In the genomic region with DNA sequence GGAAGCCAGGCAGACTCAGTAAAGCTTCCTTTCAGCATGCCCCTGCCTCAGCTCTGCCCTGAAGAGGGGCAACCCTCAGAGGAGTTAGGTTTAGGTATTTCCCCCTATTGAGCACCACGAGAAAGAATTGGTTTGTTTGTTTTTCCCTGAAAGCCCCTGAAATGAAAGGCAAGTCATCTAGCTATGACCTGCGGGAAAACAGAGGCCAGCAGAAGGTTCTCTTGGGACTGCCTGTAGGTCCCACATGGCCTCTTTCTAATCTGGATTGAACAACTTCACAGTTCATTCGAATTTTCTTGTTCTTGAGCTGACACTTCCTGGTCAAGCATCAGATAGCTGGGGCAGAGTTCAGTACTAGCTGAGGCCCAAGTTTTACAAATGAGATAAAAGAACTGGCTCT, we compare ENCODE assay signal across 19 mouse cellular contexts. TPM values are rescaled to one million over a fixed set of nuclear protein-coding genes. Genes with fewer than 3 reads are reported as not detected.
DNase-seq lines count a peak whose midpoint lies in the region; ATAC-seq and TF ChIP-seq lines count a peak whose summit lies in the region.
"Had no signal": no experiment of that assay in that cellular context is flagged by ENCODE, and none has a peak within 500 bp of the region (broad histone marks: within the 10 kb centered on the region; RNA-seq: fewer than 3 reads in every experiment).

No protein-coding gene starts in this region.

- 19% methylated on average over 3 of the region's 3 CpGs for WGBS in heart, embryonic 10.5 days
- WGBS in heart, adult 2 months: 40% methylated on average over 3 of the region's 3 CpGs
- WGBS in hindbrain, embryonic 10.5 days: 22% methylated on average over 3 of the region's 3 CpGs
- WGBS in hindbrain, embryonic 11.5 days: 14% methylated on average over 3 of the region's 3 CpGs
- 20% methylated on average over 3 of the region's 3 CpGs for WGBS in stomach, embryonic 14.5 days
- 28% methylated on average over 3 of the region's 3 CpGs for WGBS in midbrain, postnatal 0 days

- ATAC-seq in hindbrain, embryonic 11.5 days (ENCODE audit: low FRiP score): no peak
- no peak for ATAC-seq in stomach, embryonic 14.5 days (ENCODE audit: insufficient number of reproducible peaks, insufficient read depth, low FRiP score, low read depth)
- no peak for ATAC-seq in midbrain, postnatal 0 days (ENCODE audit: low FRiP score)
- ATAC-seq: forebrain, embryonic 13.5 days had no signal

- H3K9me3 ChIP-seq in heart, embryonic 10.5 days: no peaks in the 10 kb centered on the region
- H3K9me3 ChIP-seq in hindbrain, embryonic 10.5 days: no peaks in the 10 kb centered on the region
- no peaks in the 10 kb centered on the region for H3K9me3 ChIP-seq in hindbrain, embryonic 11.5 days (ENCODE audit: control insufficient read depth, low read length)
- H3K9me3 ChIP-seq in stomach, embryonic 14.5 days (ENCODE audit: control insufficient read depth, low read depth, low read length): no peaks in the 10 kb centered on the region
- no peaks in the 10 kb centered on the region for H3K9me3 ChIP-seq in midbrain, postnatal 0 days (ENCODE audit: low read length)
- H3K9me3 ChIP-seq: forebrain, embryonic 13.5 days; limb, embryonic 15.5 days had no signal

- H3K4me3 ChIP-seq in heart, embryonic 10.5 days: no peak overlapping the region
- no peak overlapping the region for H3K4me3 ChIP-seq in heart, adult 2 months
- no peak overlapping the region for H3K4me3 ChIP-seq in hindbrain, embryonic 10.5 days
- no peak overlapping the region for H3K4me3 ChIP-seq in hindbrain, embryonic 11.5 days (ENCODE audit: low read depth, low read length)
- no peak overlapping the region for H3K4me3 ChIP-seq in stomach, embryonic 14.5 days (ENCODE audit: low read depth, low read length)
- H3K4me3 ChIP-seq in midbrain, postnatal 0 days (ENCODE audit: low read depth, low read length): no peak overlapping the region
- H3K4me3 ChIP-seq: forebrain, embryonic 13.5 days; limb, embryonic 15.5 days had no signal

- DNase-seq in heart, embryonic 10.5 days (ENCODE audit: low spot score): no peak
- no peak for DNase-seq in heart, adult 2 months
- no peak for DNase-seq in hindbrain, embryonic 10.5 days (ENCODE audit: low spot score)
- no peak for DNase-seq in hindbrain, embryonic 11.5 days (ENCODE audit: low spot score)
- peak; percentile 3 for DNase-seq in adipocyte (ENCODE audit: low spot score)
- no peak for DNase-seq in midbrain, postnatal 0 days (ENCODE audit: low spot score)
- DNase-seq in spleen, postnatal 14 days (ENCODE audit: low spot score in 2 of 2): no peak
- DNase-seq: adrenal gland, adult 2 months; cerebellum, postnatal 10 days; embryo, embryonic 11 days; gastrocnemius, postnatal 36 days; kidney, adult 8-10 months; kidney, postnatal 36 days; midbrain, embryonic 14.5 days; thymus, postnatal 14 days had no signal

- no peak overlapping the region for H3K9ac ChIP-seq in heart, adult 2 months (ENCODE audit: low read depth, low read length)
- no peak overlapping the region for H3K9ac ChIP-seq in hindbrain, embryonic 11.5 days (ENCODE audit: low read depth, low read length)
- H3K9ac ChIP-seq in stomach, embryonic 14.5 days (replicated peaks; ENCODE audit: low read depth, low read length): no peak overlapping the region
- no peak overlapping the region for H3K9ac ChIP-seq in midbrain, postnatal 0 days (replicated peaks; ENCODE audit: low read length, poor library complexity, severe bottlenecking)
- H3K9ac ChIP-seq: forebrain, embryonic 13.5 days; hindbrain, embryonic 14.5 days; limb, embryonic 15.5 days had no signal

- intact Hi-C loops in heart, adult 2 months (cut with DNase I): no loop called here

- TF ChIP-seq CTCF in heart, adult 2 months (IDR thresholded peaks at IDR 0.05): no peak
- no peak for TF ChIP-seq CTCF in midbrain, postnatal 0 days (IDR thresholded peaks at IDR 0.05)

- H3K79me2 ChIP-seq in heart, adult 2 months (replicated peaks; ENCODE audit: control insufficient read depth, insufficient read depth, low read length): no peaks in the 10 kb centered on the region

- H3K27ac ChIP-seq in heart, embryonic 10.5 days: peak overlapping the region; percentile 93
- no peak overlapping the region for H3K27ac ChIP-seq in heart, adult 2 months
- peak overlapping the region; percentile 64 for H3K27ac ChIP-seq in hindbrain, embryonic 10.5 days
- H3K27ac ChIP-seq in hindbrain, embryonic 11.5 days (ENCODE audit: low read depth, low read length): no peak overlapping the region
- H3K27ac ChIP-seq in stomach, embryonic 14.5 days (ENCODE audit: low read length): peak overlapping the region; percentile 99
- H3K27ac ChIP-seq in midbrain, postnatal 0 days (ENCODE audit: low read depth, low read length): no peak overlapping the region
- H3K27ac ChIP-seq: forebrain, embryonic 13.5 days; hindbrain, embryonic 14.5 days; limb, embryonic 15.5 days had no signal

- no peak overlapping the region for H3K4me2 ChIP-seq in hindbrain, embryonic 11.5 days (replicated peaks; ENCODE audit: low read depth, low read length)
- H3K4me2 ChIP-seq in stomach, embryonic 14.5 days (replicated peaks; ENCODE audit: low read depth, low read length): no peak overlapping the region
- no peak overlapping the region for H3K4me2 ChIP-seq in midbrain, postnatal 0 days (ENCODE audit: low read depth, low read length, poor library complexity, severe bottlenecking)
- H3K4me2 ChIP-seq: forebrain, embryonic 13.5 days; hindbrain, embryonic 14.5 days; limb, embryonic 15.5 days had no signal

- TF ChIP-seq POLR2A in heart, adult 2 months (IDR thresholded peaks at IDR 0.05; ENCODE audit: insufficient read depth, low read depth, low read length): no peak

- H3K27me3 ChIP-seq in heart, embryonic 10.5 days (ENCODE audit: insufficient read depth, poor library complexity, severe bottlenecking): no peaks in the 10 kb centered on the region
- no peaks in the 10 kb centered on the region for H3K27me3 ChIP-seq in heart, adult 2 months (ENCODE audit: control insufficient read depth, insufficient read depth, low read length)
- H3K27me3 ChIP-seq in hindbrain, embryonic 10.5 days (ENCODE audit: insufficient read depth, poor library complexity, severe bottlenecking): no peaks in the 10 kb centered on the region
- H3K27me3 ChIP-seq in hindbrain, embryonic 11.5 days (ENCODE audit: control insufficient read depth, insufficient read depth, low read length): no peaks in the 10 kb centered on the region
- H3K27me3 ChIP-seq in stomach, embryonic 14.5 days (ENCODE audit: control insufficient read depth, insufficient read depth, low read length): no peaks in the 10 kb centered on the region
- no peaks in the 10 kb centered on the region for H3K27me3 ChIP-seq in midbrain, postnatal 0 days (ENCODE audit: insufficient read depth, low read length)
- H3K27me3 ChIP-seq: forebrain, embryonic 13.5 days; limb, embryonic 15.5 days had no signal

- no peaks in the 10 kb centered on the region for H3K36me3 ChIP-seq in heart, embryonic 10.5 days
- H3K36me3 ChIP-seq in heart, adult 2 months (ENCODE audit: control insufficient read depth, insufficient read depth, low read length): no peaks in the 10 kb centered on the region
- peaks cover 30% of the 10 kb centered on the region for H3K36me3 ChIP-seq in hindbrain, embryonic 10.5 days
- H3K36me3 ChIP-seq in hindbrain, embryonic 11.5 days (ENCODE audit: control insufficient read depth, insufficient read depth, low read length): no peaks in the 10 kb centered on the region
- no peaks in the 10 kb centered on the region; the same call in 1 of the 2 replicates for H3K36me3 ChIP-seq in stomach, embryonic 14.5 days (ENCODE audit: control insufficient read depth, insufficient read depth, low read length)
- H3K36me3 ChIP-seq in midbrain, postnatal 0 days (ENCODE audit: insufficient read depth, low read length): peaks cover 22% of the 10 kb centered on the region; the same call in 1 of the 2 replicates
- H3K36me3 ChIP-seq: limb, embryonic 15.5 days had no signal

- TF ChIP-seq EP300 in heart, adult 2 months (IDR thresholded peaks at IDR 0.05; ENCODE audit: insufficient read depth, low read depth, low read length): no peak

- H3K4me1 ChIP-seq in heart, embryonic 10.5 days: peaks cover 61% of the 10 kb centered on the region
- H3K4me1 ChIP-seq in heart, adult 2 months (ENCODE audit: control insufficient read depth, insufficient read depth, low read length): peaks cover 4% of the 10 kb centered on the region
- H3K4me1 ChIP-seq in hindbrain, embryonic 10.5 days (replicated peaks): peaks cover 39% of the 10 kb centered on the region
- no peaks in the 10 kb centered on the region for H3K4me1 ChIP-seq in hindbrain, embryonic 11.5 days (replicated peaks; ENCODE audit: control insufficient read depth, insufficient read depth, low read length)
- peaks cover 33% of the 10 kb centered on the region for H3K4me1 ChIP-seq in stomach, embryonic 14.5 days (ENCODE audit: control insufficient read depth, insufficient read depth, low read length)
- no peaks in the 10 kb centered on the region for H3K4me1 ChIP-seq in midbrain, postnatal 0 days (ENCODE audit: insufficient read depth, low read length)
- H3K4me1 ChIP-seq: forebrain, embryonic 13.5 days had no signal

RNA-seq across cellular contexts. Expression of a gene that starts 23.5 kb away (rescaled TPM):
- 0.07 and 0.18 TPM in 2 replicates for polyA plus RNA-seq in heart, embryonic 10.5 days (2016; fragmentation: Nextera tagmentation; extraction: Ambion mirVana)
- total RNA-seq in heart, adult 2 months (2021): not detected
- polyA plus RNA-seq in heart, adult 2 months (2012; rRNA removed): not detected in 2 replicates
- polyA plus RNA-seq in hindbrain, embryonic 10.5 days (2016; fragmentation: Nextera tagmentation; extraction: Ambion mirVana): 0.40 and 0.80 TPM in 2 replicates
- polyA plus RNA-seq in hindbrain, embryonic 11.5 days (2014; fragmentation: Nextera tagmentation; extraction: Ambion mirVana): 0.68 and 1.0 TPM in 2 replicates
- polyA plus RNA-seq in stomach, embryonic 14.5 days (2014; fragmentation: Nextera tagmentation; extraction: Ambion mirVana): 0.18 and 0.35 TPM in 2 replicates
- 11.8 and 12.2 TPM in 2 replicates for total RNA-seq in midbrain, postnatal 0 days (2014; rRNA removed)
- 18.9 and 20.8 TPM in 2 replicates for polyA plus RNA-seq in midbrain, postnatal 0 days (2015; fragmentation: Nextera tagmentation; extraction: Ambion mirVana)
- total RNA-seq: adrenal gland, adult 2 months; gastrocnemius, postnatal 36 days had no signal
- polyA plus RNA-seq: adrenal gland, adult 2 months had no signal

RNA-seq across cellular contexts. Expression of a gene that starts 45.5 kb away (rescaled TPM):
- polyA plus RNA-seq in heart, embryonic 10.5 days (2016; fragmentation: Nextera tagmentation; extraction: Ambion mirVana): 7.8 and 15.7 TPM in 2 replicates
- total RNA-seq in heart, adult 2 months (2021): under 1 TPM; 0.11 to 0.18 TPM
- polyA plus RNA-seq in heart, adult 2 months (2012; rRNA removed): 0.18 and 0.20 TPM in 2 replicates
- polyA plus RNA-seq in hindbrain, embryonic 10.5 days (2016; fragmentation: Nextera tagmentation; extraction: Ambion mirVana): 0.65 and 0.66 TPM in 2 replicates
- polyA plus RNA-seq in hindbrain, embryonic 11.5 days (2014; fragmentation: Nextera tagmentation; extraction: Ambion mirVana): 0.96 and 1.6 TPM in 2 replicates
- polyA plus RNA-seq in stomach, embryonic 14.5 days (2014; fragmentation: Nextera tagmentation; extraction: Ambion mirVana): 4.0 and 5.1 TPM in 2 replicates
- total RNA-seq in midbrain, postnatal 0 days (2014; rRNA removed): 0.27 and 0.33 TPM in 2 replicates
- polyA plus RNA-seq in midbrain, postnatal 0 days (2015; fragmentation: Nextera tagmentation; extraction: Ambion mirVana): 0.10 and 0.17 TPM in 2 replicates
- total RNA-seq: adrenal gland, adult 2 months had no signal

Comparison
In these comparisons a context has a peak if more than half of its experiments do, and no peak if none do; other contexts are left out.
1. H3K27ac ChIP-seq: peak in heart, embryonic 10.5 days (single experiment), hindbrain, embryonic 10.5 days (single experiment) and stomach, embryonic 14.5 days (single experiment); none in heart, adult 2 months (single experiment), hindbrain, embryonic 11.5 days (single experiment) and midbrain, postnatal 0 days (single experiment).